Mouse (Mus musculus) urinary bladder, postnatal 14 days (tissue): ENCODE measurements at regions not wholly inside any gene's neighbourhood (a gene's known extent, or its start where the extent isn't known, plus 50 kb on each side); places are given as distances from the start of the nearest gene placed in this dataset.

Source experiments
- DNase-seq: peaks from one replicate; pipeline ENCODE4 v3.0.0; 2021; ENCODE audit warnings: low spot score

- no peak for DNase-seq
These were observed 121.0 kb upstream of the Cblb start for GRCm38 (mm10) chr16:51910046-51910445.

DNA sequence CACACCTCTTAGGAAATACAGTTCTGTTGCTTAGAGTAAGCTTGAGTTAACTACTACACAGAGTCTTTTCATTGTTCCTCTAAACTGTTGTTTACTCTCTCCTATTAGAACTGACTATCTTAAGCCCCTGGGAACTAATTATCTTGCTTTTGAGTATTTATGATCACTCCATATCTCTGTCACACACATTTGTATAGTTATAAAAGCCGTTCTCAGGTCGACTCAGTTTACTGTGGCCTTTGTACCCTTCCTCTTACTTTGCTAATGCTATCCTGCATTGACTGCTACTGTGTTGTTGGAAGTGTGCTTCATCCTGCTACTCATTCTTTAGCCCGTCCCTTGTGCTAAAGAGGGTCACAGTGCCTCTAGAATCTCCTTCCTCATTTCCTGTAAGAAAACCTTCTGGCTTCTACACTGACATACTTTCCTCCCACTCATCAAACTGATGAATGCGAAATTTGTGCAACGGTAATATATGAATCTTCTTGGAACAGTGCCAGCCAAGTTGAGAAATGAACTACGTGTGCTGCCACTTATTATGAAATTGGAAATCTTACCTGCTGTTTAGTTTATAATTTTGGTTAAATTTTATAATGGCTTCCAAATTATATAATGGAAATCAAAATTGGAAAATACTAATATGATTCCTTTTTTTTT, 119.8 kb upstream of the Cblb start:
- DNase-seq = no peak

DNA sequence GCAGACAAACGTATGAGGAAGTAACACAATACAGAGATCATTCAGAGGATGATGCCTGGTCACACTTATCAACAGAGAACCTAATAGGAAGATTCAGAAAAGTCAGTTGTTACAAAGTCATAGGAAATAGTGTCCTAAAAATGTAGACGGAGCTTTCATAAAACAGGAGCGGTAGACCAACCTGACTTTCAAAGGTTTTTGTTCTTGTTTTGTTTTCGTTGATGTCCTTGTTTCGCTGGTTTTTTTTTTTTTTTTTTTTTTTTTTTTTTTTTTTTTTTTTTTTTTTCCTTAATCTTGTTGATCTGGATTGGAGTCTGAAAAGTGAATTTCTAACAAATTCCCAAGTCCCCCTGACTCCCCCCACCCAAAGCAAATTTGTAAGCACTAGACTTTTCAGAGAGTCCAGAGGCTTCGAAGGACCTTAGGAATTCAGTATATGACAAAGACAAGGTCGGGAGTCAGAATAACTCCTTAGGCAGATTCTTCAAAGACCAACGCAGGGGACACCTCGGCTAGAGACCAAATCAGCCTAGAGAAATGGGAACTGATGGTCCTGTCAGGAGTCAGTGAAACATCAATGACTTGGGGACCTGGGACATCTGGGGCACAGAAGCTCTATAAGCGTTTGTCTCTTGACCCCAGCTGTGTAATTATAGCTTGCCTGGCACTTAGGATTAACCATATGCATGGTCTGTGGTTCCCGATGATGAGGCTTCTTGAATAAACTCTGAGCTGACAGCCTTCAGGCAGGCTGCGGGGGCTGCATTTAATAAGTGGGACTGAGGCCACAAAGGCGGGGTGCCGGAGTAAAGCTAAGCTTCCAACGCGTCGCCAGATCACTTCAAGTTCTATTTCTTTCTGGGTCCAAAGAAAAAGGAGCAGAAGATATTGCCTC, 115.7 kb upstream of the Cblb start:
- DNase-seq = no peak

DNA sequence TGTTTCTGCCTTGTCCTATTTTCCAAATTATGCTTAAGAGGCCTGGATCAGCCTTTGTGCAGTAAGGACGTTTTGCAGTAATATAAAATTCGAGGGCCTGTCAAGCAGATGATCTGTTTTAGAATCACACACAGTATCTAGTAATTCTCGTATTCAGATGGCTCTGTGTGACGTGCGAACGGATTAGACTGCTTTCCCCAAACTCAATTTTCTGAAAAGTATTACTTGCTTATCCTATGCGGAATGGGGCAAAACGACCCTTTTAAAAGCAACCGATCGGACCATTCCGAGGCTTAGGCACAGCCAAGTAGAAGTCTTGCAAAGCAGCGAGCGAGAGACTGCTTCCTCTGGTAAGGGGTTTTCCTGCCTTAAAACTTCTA, 115.1 kb upstream of the Cblb start:
- DNase-seq = no peak

GRCm38 (mm10) chr16:51916337-51916736, 114.7 kb upstream of the Cblb start:
- no peak for DNase-seq

DNA sequence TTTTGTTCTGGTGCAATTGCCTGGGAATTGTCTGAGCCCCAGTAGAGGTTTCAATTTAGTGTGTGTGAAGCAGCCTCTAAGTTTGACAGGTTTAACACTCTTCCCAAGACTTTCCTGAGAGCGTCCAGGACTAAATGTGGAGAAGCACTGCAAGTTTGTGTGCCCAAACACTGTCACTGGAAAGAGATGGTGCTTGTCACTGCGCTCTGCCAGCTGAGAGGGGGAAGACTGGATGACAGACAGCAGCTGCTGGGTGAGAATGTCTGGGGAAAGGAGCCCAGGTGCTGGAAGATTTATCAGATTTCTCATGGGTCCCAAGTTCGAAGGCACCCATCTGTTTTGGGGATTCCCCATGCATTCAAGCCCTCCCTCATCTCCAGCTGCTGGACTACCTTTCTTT, 114.2 kb upstream of the Cblb start:
- DNase-seq = no peak

DNA sequence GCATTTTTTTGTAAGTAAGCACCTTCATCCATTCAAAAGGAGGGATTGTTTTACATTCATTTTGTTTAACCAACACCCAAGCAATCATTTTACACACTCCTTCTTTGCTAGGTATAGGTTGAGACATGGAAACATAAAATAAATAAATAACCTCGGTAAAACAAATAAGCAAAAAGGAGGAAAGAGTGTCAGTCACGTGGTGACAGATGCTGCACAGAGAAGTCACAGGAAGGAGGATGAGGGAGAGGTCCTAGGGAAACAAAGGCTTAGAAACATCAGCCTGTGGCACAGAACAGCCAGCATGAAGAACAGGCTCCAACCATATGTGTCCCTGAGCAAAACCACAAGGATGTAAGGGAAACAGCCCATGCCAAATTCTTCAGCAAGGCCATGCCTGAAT, 113.5 kb upstream of the Cblb start:
- DNase-seq = no peak

GRCm38 (mm10) chr16:51921025-51921424, 110.0 kb upstream of the Cblb start:
- no peak for DNase-seq

DNA sequence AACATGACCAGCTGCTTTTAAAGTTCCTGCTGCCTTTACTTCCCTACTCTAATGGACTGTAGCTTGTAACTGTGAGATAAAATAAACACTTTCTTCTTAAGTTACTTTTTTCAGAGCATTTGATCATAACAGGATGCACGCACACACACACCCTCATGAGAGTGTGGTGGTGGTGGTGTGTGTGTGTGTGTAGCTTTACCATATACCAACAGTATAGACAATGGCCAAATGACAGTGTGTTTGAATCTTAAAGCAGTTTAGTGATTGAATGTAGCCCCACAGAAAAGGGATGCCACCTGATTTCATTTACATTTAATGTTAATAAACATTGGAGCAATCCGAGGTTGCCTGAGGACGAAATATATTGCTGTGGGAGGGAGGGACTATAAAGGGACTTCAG, 108.4 kb upstream of the Cblb start:
- no peak for DNase-seq

- DNase-seq = no peak
These were observed 105.4 kb upstream of the Cblb start for GRCm38 (mm10) chr16:51925639-51926038.

DNA sequence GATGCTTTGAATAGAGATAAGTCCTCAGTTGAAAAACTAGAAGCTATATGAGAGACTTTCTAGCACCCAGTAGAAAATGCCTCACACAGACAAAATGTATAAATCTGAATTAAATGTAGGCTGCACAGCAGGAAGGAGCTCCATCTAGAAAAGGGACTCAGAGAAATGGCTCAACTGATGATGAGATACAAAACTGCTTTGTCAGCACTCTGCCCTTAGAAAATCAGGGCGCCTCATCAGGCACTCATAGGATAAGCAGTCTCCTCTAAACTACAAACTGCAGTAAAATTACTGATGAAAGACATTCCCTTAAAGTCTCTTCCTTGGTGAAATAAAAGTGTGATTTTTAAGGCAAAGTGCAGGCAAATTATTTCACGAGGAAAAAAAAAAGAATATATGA, 97.9 kb upstream of the Cblb start:
- DNase-seq = no peak

- no peak for DNase-seq
These were observed 97.1 kb upstream of the Cblb start for GRCm38 (mm10) chr16:51933965-51934364.

DNA sequence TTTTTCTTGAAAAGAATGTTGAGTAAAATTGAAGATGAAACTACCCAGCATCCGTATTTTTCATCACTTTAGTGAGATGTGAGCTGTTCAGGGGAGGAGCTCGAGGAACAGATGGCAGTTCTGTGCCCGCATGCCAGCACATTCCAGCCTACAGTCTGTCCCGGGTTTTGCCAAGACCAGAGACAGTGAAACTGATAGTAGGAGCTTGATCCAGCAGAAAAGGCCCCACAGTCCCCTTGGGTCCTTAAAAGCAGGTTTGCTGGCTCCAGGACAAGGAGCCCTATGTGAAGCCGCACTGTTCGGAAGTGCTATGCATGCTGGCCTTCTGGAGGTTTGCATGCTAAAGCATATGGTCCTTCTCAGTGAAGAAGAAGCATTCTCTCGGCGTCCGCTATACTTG, 93.7 kb upstream of the Cblb start:
- no peak for DNase-seq

DNA sequence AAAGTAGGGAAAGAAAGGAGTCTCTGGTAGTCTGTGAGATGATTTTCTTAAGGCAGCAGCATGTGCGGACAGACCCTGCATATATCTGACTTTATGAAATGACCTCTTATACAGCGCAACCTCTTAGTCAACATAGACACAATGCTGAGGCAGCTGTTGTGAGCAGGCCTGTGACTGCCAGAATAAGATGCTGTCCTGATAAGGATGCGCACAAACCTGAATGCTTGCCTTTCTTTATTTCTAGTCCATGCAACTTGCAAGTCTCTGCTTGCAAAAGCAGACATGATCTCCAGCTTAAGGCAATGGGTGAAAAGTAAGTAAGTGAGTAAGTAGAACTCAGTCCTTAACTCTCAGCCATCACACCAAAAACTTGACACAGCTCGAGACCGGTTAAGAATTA, 92.0 kb upstream of the Cblb start:
- DNase-seq = peak; percentile 45

DNA sequence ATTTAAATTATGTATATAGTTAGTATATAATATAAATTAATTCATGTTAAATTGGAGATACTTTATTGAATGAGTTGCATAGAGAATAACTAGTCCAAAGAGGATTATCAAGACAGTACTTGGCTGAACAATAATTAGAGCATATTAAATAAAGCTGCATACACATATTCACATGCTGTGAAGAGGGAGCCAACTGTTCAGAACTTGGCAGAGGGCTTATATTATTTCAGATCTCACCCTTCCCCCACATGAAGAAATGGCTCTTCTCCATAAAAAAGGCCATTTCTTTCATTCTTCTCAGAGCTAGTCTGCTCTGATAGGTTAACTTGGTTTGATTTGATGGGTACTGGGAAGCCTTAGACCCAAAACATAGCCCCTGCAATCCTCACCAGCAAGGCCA, 90.5 kb upstream of the Cblb start:
- no peak for DNase-seq

DNA sequence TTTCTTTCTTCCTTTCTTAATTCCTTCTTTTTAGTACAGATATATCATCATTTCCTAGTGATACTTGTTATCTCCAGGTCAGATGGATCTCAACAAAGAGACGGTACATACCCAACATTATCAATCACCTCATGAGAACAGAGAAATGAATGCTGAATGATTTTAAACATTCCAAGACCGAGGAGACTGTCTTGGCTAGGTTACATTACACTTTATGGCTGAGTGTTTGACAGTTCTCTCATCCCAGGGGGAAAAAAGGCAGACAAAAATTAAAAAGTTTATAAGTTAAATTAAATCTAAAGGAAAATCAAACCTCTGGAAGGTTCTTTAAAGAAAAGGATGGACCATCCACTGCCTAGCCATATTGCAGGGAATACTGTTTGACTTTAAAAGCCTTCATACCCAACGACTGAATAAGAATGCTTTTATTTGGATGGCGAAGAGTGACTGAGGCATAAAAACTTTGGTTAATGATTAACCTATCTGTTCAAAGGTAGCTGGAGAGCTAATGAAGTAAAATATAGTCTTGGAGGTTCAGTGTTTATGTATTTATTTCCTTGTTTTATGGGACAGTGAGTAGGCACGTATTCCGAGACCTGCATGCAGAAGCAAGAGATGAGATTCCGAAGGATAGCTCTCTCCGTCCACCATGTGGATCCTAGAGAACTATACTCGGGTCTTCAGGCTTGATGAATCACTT, 88.4 kb upstream of the Cblb start:
- no peak for DNase-seq

DNA sequence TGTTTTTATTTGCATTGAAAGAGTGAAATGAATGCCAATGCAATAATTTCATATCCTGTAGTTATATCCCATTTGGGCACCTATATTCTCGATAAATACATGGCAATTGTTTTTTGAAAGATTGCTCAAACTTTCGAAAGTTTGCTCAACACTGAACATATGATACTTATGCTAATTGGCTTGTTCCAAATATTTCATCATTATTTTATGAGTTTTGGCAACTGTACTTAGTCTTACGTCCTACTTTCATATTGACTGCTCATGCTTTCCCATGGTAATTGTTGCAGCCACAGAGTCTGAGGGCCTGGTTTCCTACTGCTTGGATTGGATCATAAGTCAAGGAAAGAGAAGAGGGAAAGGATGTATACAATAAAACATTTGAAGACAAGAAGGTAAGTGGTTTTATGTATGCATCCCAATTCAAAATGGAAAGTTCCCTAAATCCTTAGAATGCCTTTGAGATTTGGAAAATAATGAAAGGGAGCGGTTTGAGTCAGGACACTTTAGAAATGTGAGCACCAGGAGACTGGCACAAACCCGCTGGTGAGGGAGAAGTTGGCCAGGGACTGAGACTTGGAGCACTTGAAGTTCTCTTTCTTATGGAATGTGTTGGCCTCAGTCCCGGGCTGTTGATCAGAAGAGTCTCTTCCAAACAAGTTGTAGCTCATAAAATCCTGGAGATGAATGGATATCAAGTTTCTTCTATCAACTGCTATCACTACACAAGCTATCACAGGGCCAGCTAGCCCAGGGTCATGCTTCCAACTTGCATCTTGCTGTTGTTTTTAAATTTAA, 63.8 kb upstream of the Cblb start:
- DNase-seq = peak; percentile 16
